Mouse (Mus musculus) brain, embryonic 14.5 days (tissue): ENCODE measurements around the gene Ypel4.

Experiments
- CTCF ChIP-seq: fragments of 200-500 bp; IDR thresholded peaks from 2 replicates; pipeline ENCODE4 v1.5.1; 2012; ENCODE audit warnings: inconsistent platforms, mild to moderate bottlenecking, moderate library complexity, borderline replicate concordance; ENCODE audit not compliant: insufficient read depth, insufficient read length; ENCODE audit errors: extremely low read depth
- POLR2A ChIP-seq: fragments of 200-500 bp; IDR thresholded peaks from 2 replicates; pipeline ENCODE4 v1.6.1; 2012; ENCODE audit warnings: mild to moderate bottlenecking, inconsistent platforms, borderline replicate concordance; ENCODE audit not compliant: poor library complexity, insufficient read depth, insufficient read length, severe bottlenecking; ENCODE audit errors: extremely low read depth

- TF ChIP-seq CTCF, result no peak
- peak; percentile 92 for TF ChIP-seq POLR2A
These were observed 18.9 kb upstream of the Ypel4 start, which contains the start of gene Zdhhc5 for GRCm38 (mm10) chr2:84714811-84715561.
